Mouse (Mus musculus) stomach, postnatal 0 days (tissue): ENCODE measurements around the gene Sergef. TPM values are rescaled to one million over a fixed set of nuclear protein-coding genes. Genes with fewer than 3 reads are reported as not detected.
"Not testable (repeated sequence)": the region's sequence is repeated elsewhere in the genome, so short reads cannot be mapped to it uniquely, and the experiment has no call there.

Source experiments
- ATAC-seq: fragments of 200-750 bp; cut with Nextera tagmentation; 2 replicates; pipeline ENCODE4 v1.8.0; 2017; ENCODE audit not compliant: low FRiP score, low TSS enrichment
- DNase-seq: peaks from one replicate; pipeline ENCODE4 v3.0.0-alpha.2; 2016; ENCODE audit warnings: low spot score
- H3K27ac ChIP-seq: fragments of 300-500 bp; sonication (generic); replicated peaks from 2 replicates; pipeline ENCODE4 v1.5.1; 2014; ENCODE audit warnings: mild to moderate bottlenecking, control low read depth
- H3K27me3 ChIP-seq: fragments of 300-500 bp; sonication (generic); 2 replicates; pipeline ENCODE4 v1.6.1; 2014; ENCODE audit warnings: low read length; ENCODE audit not compliant: control insufficient read depth, insufficient read depth
- H3K36me3 ChIP-seq: fragments of 300-500 bp; sonication (generic); 2 replicates; pipeline ENCODE4 v1.6.1; 2014; ENCODE audit warnings: low read length, mixed read lengths; ENCODE audit not compliant: control insufficient read depth, insufficient read depth
- H3K4me1 ChIP-seq: fragments of 300-500 bp; sonication (generic); replicated peaks from 2 replicates; pipeline ENCODE4 v1.6.1; 2014; ENCODE audit warnings: antibody characterized with exemption; ENCODE audit not compliant: control insufficient read depth, insufficient read depth
- H3K4me2 ChIP-seq: fragments of 300-500 bp; sonication (generic); replicated peaks from 2 replicates; pipeline ENCODE4 v1.6.1; 2014; ENCODE audit warnings: low read depth, mild to moderate bottlenecking, control low read depth, moderate library complexity
- H3K4me3 ChIP-seq: fragments of 300-500 bp; sonication (generic); 2 replicates; pipeline ENCODE4 v1.5.1; 2014; ENCODE audit warnings: low read depth, low read length, control low read depth
- H3K9ac ChIP-seq: fragments of 300-500 bp; sonication (generic); 2 replicates; pipeline ENCODE4 v1.6.1; 2014; ENCODE audit warnings: mild to moderate bottlenecking, low read length, control low read depth, mixed read lengths
- H3K9me3 ChIP-seq: fragments of 300-500 bp; sonication (generic); 2 replicates; pipeline ENCODE4 v1.6.1; 2016; ENCODE audit warnings: low read length; ENCODE audit not compliant: control insufficient read depth
- CTCF ChIP-seq: IDR thresholded peaks from 2 replicates; pipeline ENCODE4 v1.5.1; 2016; ENCODE audit warnings: antibody characterized with exemption, low read depth, mild to moderate bottlenecking, moderate library complexity
- EP300 ChIP-seq: optimal IDR thresholded peaks from 2 replicates; pipeline ENCODE3; 2016; ENCODE audit warnings: antibody characterized with exemption
- WGBS: fragments of 180-500 bp; shearing (Covaris S2); extraction: QIAGEN DNeasy Blood & Tissue Kit; methylation state at CpG from one replicate; pipeline ENCODE4 v1.1.7; 2014; 5-methylcytosine and 5-hydroxymethylcytosine counted together
- polyA plus RNA-seq: library from polyadenylated mRNA; unstranded; fragments of >200 nt; fragmentation: Nextera tagmentation; extraction: Ambion mirVana; gene quantifications from 2 replicates; pipeline ENCODE4 v1.2.1, GENCODE M21; 2015

Gene Sergef
- polyA plus RNA-seq, 1 experiment from 2014 or later: 11.4 TPM

DNA sequence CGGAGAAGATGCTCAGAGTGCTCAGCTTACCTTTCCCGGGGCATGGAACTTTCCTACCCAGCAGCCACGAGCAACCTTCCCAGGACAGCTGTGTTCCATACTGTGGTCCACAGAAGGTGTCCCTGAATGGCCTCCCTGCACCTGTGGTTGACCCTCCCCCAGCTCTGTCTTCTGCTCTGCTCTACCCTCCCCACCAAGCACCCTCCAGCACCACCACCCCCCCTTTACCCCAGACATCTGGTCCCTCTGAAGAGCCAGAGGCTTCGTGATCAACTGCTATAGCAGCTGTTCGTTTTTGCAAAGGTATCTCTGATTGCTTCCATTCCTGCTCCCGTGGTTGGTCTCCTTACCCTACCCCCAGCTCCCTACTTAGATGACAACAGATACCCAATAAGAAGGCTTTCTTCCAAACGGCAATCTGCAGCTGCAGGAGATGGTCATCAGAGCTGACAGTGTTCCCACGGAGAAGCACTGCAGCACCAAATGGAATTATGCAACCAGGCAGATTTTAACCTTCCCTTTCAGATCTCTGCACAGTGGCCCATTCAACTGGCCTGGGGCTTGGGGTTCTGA lies 58.2 kb downstream of the Sergef start:
- Histone ChIP-seq H3K36me3 (no peaks in the 10 kb centered on the region), H3K9me3 (no peaks in the 10 kb centered on the region), H3K27ac (no peak overlapping the region), H3K4me3 (no peak overlapping the region), H3K9ac (no peak overlapping the region), H3K4me1 (no peaks in the 10 kb centered on the region), H3K4me2 (no peak overlapping the region), H3K27me3 (no peaks in the 10 kb centered on the region)
- no peak for ATAC-seq
- WGBS: 79% methylated on average over 8 of the region's 8 CpGs
- no peak for DNase-seq
- no peak for TF ChIP-seq CTCF
- no peak for TF ChIP-seq EP300

DNA sequence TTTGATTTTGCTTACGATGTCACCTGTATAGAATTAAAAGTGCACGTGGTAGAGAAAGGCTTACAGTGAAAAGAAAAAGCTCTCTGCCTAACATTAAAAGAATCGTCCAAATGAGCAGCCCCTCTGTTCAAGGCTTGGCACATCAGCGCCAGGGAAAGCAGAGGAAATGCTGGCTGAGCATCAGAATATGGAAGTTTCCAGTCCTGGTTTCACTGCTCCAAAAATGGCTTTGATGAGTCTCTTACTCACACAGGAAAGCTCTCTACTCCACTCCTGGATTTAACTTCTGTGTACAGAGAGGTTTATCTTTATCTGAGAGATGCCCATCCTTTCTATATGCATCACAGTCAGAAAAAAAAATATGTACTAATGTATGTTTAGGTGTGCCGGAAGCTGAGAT lies 61.5 kb downstream of the Sergef start:
- no peak for ATAC-seq
- DNase-seq: no peak
- Histone ChIP-seq H3K4me3 (no peak overlapping the region), H3K4me2 (no peak overlapping the region), H3K27ac (no peak overlapping the region), H3K36me3 (no peaks in the 10 kb centered on the region), H3K27me3 (no peaks in the 10 kb centered on the region), H3K9me3 (no peaks in the 10 kb centered on the region), H3K9ac (no peak overlapping the region), H3K4me1 (no peaks in the 10 kb centered on the region)
- WGBS: 85% methylated on average over 5 of the region's 5 CpGs
- TF ChIP-seq EP300: no peak
- TF ChIP-seq CTCF: no peak

GRCm38 (mm10) chr7:46575897-46576296 lies 63.7 kb downstream of the Sergef start:
- no peak overlapping the region for H3K4me3 ChIP-seq
- no peak for TF ChIP-seq CTCF
- no peak for TF ChIP-seq EP300
- no peak overlapping the region for H3K27ac ChIP-seq
- no peak for ATAC-seq
- DNase-seq: no peak
- H3K9me3 ChIP-seq: no peaks in the 10 kb centered on the region
- 82% methylated on average over 2 of the region's 2 CpGs for WGBS
- H3K4me2 ChIP-seq: no peak overlapping the region
- no peaks in the 10 kb centered on the region for H3K36me3 ChIP-seq
- no peaks in the 10 kb centered on the region for H3K4me1 ChIP-seq
- no peak overlapping the region for H3K9ac ChIP-seq
- no peaks in the 10 kb centered on the region for H3K27me3 ChIP-seq

- H3K9me3 ChIP-seq: no peaks in the 10 kb centered on the region
- DNase-seq (no peak), ATAC-seq (no peak)
- no peaks in the 10 kb centered on the region for H3K36me3 ChIP-seq
- WGBS: 76% methylated on average over 15 of the region's 15 CpGs
- H3K4me2 ChIP-seq: no peak overlapping the region
- no peak overlapping the region for H3K4me3 ChIP-seq
- no peaks in the 10 kb centered on the region for H3K4me1 ChIP-seq
- H3K27ac ChIP-seq: no peak overlapping the region
- H3K9ac ChIP-seq: no peak overlapping the region
- TF ChIP-seq EP300 (no peak), CTCF (no peak)
- H3K27me3 ChIP-seq: no peaks in the 10 kb centered on the region
Observed at GRCm38 (mm10) chr7:46572803-46573594, 66.6 kb downstream of the Sergef start.

- not testable (repeated sequence) for H3K27ac ChIP-seq, H3K4me2 ChIP-seq, ATAC-seq, H3K36me3 ChIP-seq, H3K9me3 ChIP-seq, H3K9ac ChIP-seq, H3K4me3 ChIP-seq, H3K4me1 ChIP-seq, H3K27me3 ChIP-seq
- TF ChIP-seq CTCF: peak; percentile 73
- DNase-seq: peak; percentile 33
- WGBS: 77% methylated on average over 9 of the region's 9 CpGs
Observed at GRCm38 (mm10) chr7:46569509-46569908, 70.1 kb downstream of the Sergef start.

GRCm38 (mm10) chr7:46566318-46567007 lies 73.1 kb downstream of the Sergef start:
- Histone ChIP-seq H3K4me1 (no peaks in the 10 kb centered on the region), H3K36me3 (no peaks in the 10 kb centered on the region), H3K27me3 (no peaks in the 10 kb centered on the region), H3K4me2 (no peak overlapping the region), H3K27ac (no peak overlapping the region), H3K4me3 (no peak overlapping the region), H3K9me3 (no peaks in the 10 kb centered on the region), H3K9ac (no peak overlapping the region)
- 59% methylated on average over 8 of the region's 8 CpGs for WGBS
- no peak for DNase-seq
- no peak for ATAC-seq
- no peak for TF ChIP-seq EP300
- no peak for TF ChIP-seq CTCF
